Mouse (Mus musculus) spleen, adult 12 weeks (tissue): ENCODE data around the gene C8a.

Experiments used
- DNase-seq: peaks from one replicate; pipeline ENCODE4 v3.0.0; 2022; ENCODE audit warnings: low spot score

Gene C8a

GRCm38 (mm10) chr4:104766065-104766464, 110.1 kb downstream of the C8a start, which contains the start of gene C8b:
Gene C8b, plus strand, starts transcription at chr4:104766317.
- DNase-seq: no peak
